Mouse (Mus musculus): ENCODE data around the gene Gla. TPM values are rescaled to one million over a fixed set of nuclear protein-coding genes. Genes with fewer than 3 reads are reported as not detected.

Gla gene
- polyA plus RNA-seq, 1 experiment: 8.1 TPM

DNA sequence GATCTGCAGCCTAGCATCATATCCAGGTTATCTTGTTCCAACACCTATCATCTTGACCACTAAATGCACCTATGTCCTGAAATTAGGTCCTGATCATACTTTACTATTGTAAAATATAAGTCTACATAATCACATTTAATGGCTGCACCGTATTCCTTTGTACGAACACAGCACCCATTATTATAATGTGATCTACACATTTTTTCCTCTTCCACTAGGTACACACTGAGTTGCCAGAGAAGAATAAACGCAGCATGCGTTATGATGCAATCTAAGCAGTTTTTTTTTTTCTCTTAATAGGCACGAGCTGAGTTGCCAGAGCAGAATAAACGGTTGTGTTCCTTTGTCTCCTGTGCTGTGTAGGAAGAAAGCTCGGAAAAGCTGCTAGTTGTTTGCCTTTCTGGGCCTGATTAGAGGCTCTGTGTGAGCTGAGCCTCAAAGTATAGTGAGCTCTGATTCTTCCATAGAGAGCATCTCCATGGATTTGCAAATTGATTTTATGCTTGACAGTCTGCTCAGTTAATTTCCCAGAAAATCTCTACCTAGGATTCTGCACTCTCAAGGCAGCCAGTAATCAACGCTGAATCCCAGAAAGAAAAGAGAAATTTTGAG, 19.4 kb upstream of the Gla start:
- H3K27me3 ChIP-seq (ENCODE audit: control insufficient read depth, insufficient read depth, low read length, poor library complexity, severe bottlenecking): no peaks in the 10 kb centered on the region
- H3K27ac ChIP-seq (ENCODE audit: insufficient read depth, low read length): no peak overlapping the region
- H3K9me3 ChIP-seq (replicated peaks; ENCODE audit: control insufficient read depth, insufficient read depth, low read length, poor library complexity, severe bottlenecking): no peaks in the 10 kb centered on the region
- H3K4me3 ChIP-seq (ENCODE audit: low read depth, low read length): no peak overlapping the region
- no peak for TF ChIP-seq POLR2A (IDR thresholded peaks at IDR 0.05; ENCODE audit: insufficient read depth, low read length)
- no peak for TF ChIP-seq CTCF (IDR thresholded peaks at IDR 0.05; ENCODE audit: low read depth, low read length)
- TF ChIP-seq EP300 (IDR thresholded peaks at IDR 0.05; ENCODE audit: insufficient read depth, low read depth, low read length): no peak
- H3K36me3 ChIP-seq (ENCODE audit: control insufficient read depth, insufficient read depth, low read length, poor library complexity, severe bottlenecking): no peaks in the 10 kb centered on the region
- no peaks in the 10 kb centered on the region for H3K4me1 ChIP-seq (ENCODE audit: control insufficient read depth, insufficient read depth, low read length)
- no peak overlapping the region for H3K9ac ChIP-seq (ENCODE audit: low read depth, poor library complexity, severe bottlenecking)

DNA sequence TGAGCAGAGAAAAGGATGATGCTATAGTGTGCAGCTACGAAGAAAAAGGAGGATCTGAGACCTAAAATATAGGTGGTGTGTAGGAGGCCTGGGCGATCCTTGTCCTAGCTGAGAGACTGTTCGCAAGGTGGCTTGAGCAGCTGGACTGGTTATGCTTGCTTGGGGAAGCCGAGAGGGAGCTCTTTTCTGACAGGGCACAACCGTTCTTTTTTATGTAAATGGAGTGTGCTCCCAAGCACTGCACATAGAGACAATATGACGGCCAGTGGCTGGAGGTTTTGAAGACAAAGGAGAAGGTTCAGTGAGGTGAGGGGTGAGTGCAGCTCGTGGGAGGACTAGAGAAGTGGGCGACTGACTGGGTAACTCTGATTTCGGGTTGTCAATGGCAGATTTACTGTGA, 18.8 kb upstream of the Gla start:
- Histone ChIP-seq H3K9me3 (replicated peaks; ENCODE audit: control insufficient read depth, insufficient read depth, low read length, poor library complexity, severe bottlenecking) (no peaks in the 10 kb centered on the region), H3K4me3 (ENCODE audit: low read depth, low read length) (no peak overlapping the region), H3K27ac (ENCODE audit: insufficient read depth, low read length) (no peak overlapping the region), H3K9ac (ENCODE audit: low read depth, poor library complexity, severe bottlenecking) (no peak overlapping the region), H3K36me3 (ENCODE audit: control insufficient read depth, insufficient read depth, low read length, poor library complexity, severe bottlenecking) (no peaks in the 10 kb centered on the region), H3K4me1 (ENCODE audit: control insufficient read depth, insufficient read depth, low read length) (no peaks in the 10 kb centered on the region), H3K27me3 (ENCODE audit: control insufficient read depth, insufficient read depth, low read length, poor library complexity, severe bottlenecking) (no peaks in the 10 kb centered on the region)
- TF ChIP-seq POLR2A (IDR thresholded peaks at IDR 0.05; ENCODE audit: insufficient read depth, low read length) (no peak), EP300 (IDR thresholded peaks at IDR 0.05; ENCODE audit: insufficient read depth, low read depth, low read length) (0 out of 2 replicates have a peak, but pooled peaks have one; percentile 31), CTCF (IDR thresholded peaks at IDR 0.05; ENCODE audit: low read depth, low read length) (no peak)

DNA sequence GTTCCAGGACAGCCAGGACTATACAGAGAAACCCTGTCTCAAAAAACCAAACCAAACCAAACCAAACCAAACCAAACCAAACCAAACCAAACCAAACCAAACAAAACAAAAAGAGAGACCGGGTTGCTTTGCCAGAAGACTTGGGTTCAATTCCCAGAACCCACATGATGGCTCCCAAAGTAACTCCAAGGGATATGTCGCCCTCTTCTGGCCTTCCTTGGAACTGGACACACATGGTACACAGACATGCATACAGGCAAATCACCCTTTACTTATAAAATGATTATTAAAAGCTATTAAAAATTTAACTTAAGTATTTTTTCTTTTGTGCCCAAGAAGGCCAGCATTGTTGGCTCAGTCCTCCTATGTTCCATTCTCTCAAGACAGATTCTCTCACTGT, 13.4 kb upstream of the Gla start:
- H3K4me1 ChIP-seq (ENCODE audit: control insufficient read depth, insufficient read depth, low read length): no peaks in the 10 kb centered on the region
- no peak overlapping the region for H3K27ac ChIP-seq (ENCODE audit: insufficient read depth, low read length)
- H3K9ac ChIP-seq (ENCODE audit: low read depth, poor library complexity, severe bottlenecking): no peak overlapping the region
- no peaks in the 10 kb centered on the region for H3K27me3 ChIP-seq (ENCODE audit: control insufficient read depth, insufficient read depth, low read length, poor library complexity, severe bottlenecking)
- no peaks in the 10 kb centered on the region for H3K9me3 ChIP-seq (replicated peaks; ENCODE audit: control insufficient read depth, insufficient read depth, low read length, poor library complexity, severe bottlenecking)
- H3K4me3 ChIP-seq (ENCODE audit: low read depth, low read length): no peak overlapping the region
- no peaks in the 10 kb centered on the region for H3K36me3 ChIP-seq (ENCODE audit: control insufficient read depth, insufficient read depth, low read length, poor library complexity, severe bottlenecking)
- TF ChIP-seq CTCF (IDR thresholded peaks at IDR 0.05; ENCODE audit: low read depth, low read length): peak; percentile 1
- no peak for TF ChIP-seq POLR2A (IDR thresholded peaks at IDR 0.05; ENCODE audit: insufficient read depth, low read length)

DNA sequence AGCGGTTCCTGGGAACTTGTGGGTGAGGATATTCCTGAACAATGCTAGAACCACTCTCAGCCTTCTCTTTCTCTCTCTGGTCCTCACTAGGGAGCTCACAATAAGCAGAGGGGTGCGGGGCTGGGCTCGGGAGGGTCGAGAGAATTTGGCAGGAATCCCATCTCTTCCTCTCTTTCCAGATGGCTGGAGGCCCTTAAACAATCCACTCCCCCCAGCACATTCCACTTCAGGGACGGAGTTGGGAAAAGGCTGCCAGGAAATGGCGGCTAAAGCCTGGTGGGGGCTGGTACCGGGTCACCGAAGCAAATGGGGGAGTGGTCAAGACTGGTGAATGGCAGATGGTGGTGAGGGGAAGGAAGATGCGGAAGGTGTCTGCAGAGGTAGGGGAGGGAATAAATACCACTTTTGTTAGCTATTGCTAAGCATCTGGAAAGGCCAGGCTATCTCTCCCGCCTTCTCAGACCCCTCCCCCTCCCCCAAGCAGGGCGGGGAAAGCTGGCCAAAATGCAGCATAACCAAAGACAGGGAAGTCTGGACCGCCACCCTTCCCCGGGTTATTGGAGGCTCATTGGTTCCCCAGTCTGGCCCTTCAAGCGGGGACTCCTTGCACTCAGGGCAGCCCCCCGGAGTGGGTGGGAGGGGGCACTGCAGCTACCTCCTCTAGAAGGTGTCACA, 11.5 kb upstream of the Gla start:
- peak overlapping the region; percentile 63 for H3K27ac ChIP-seq (ENCODE audit: insufficient read depth, low read length)
- no peaks in the 10 kb centered on the region for H3K36me3 ChIP-seq (ENCODE audit: control insufficient read depth, insufficient read depth, low read length, poor library complexity, severe bottlenecking)
- H3K9ac ChIP-seq (ENCODE audit: low read depth, poor library complexity, severe bottlenecking): peak overlapping the region; percentile 49; the same call in 1 of the 2 replicates
- H3K4me1 ChIP-seq (ENCODE audit: control insufficient read depth, insufficient read depth, low read length): no peaks in the 10 kb centered on the region
- H3K9me3 ChIP-seq (replicated peaks; ENCODE audit: control insufficient read depth, insufficient read depth, low read length, poor library complexity, severe bottlenecking): no peaks in the 10 kb centered on the region
- TF ChIP-seq EP300 (IDR thresholded peaks at IDR 0.05; ENCODE audit: insufficient read depth, low read depth, low read length): no peak
- TF ChIP-seq POLR2A (IDR thresholded peaks at IDR 0.05; ENCODE audit: insufficient read depth, low read length): no peak
- TF ChIP-seq CTCF (IDR thresholded peaks at IDR 0.05; ENCODE audit: low read depth, low read length): no peak
- no peaks in the 10 kb centered on the region for H3K27me3 ChIP-seq (ENCODE audit: control insufficient read depth, insufficient read depth, low read length, poor library complexity, severe bottlenecking)
- peak overlapping the region; percentile 27 for H3K4me3 ChIP-seq (ENCODE audit: low read depth, low read length)

DNA sequence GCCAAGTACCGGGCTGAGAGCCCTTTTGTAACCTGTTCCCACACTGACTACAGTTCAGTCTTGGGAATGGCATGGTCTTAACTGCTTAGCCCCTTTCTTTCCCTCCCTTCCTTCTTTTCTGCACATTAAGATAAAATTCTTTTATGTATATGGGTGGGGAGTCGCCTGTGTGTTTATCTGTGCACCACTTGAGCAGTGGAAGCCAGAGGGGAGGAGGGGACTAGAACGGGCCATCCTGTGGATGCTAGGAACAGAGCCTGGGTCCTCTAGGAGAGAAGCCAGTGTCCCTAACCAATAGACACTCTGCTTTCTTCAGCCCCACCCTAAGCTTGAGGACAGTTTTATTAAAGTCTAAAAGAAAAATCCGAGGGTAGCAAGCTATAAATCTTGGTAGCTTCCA, 10.1 kb upstream of the Gla start:
- no peaks in the 10 kb centered on the region for H3K9me3 ChIP-seq (replicated peaks; ENCODE audit: control insufficient read depth, insufficient read depth, low read length, poor library complexity, severe bottlenecking)
- no peak overlapping the region for H3K4me3 ChIP-seq (ENCODE audit: low read depth, low read length)
- no peaks in the 10 kb centered on the region for H3K36me3 ChIP-seq (ENCODE audit: control insufficient read depth, insufficient read depth, low read length, poor library complexity, severe bottlenecking)
- H3K9ac ChIP-seq (ENCODE audit: low read depth, poor library complexity, severe bottlenecking): no peak overlapping the region
- H3K4me1 ChIP-seq (ENCODE audit: control insufficient read depth, insufficient read depth, low read length): no peaks in the 10 kb centered on the region
- TF ChIP-seq CTCF (IDR thresholded peaks at IDR 0.05; ENCODE audit: low read depth, low read length) (no peak), EP300 (IDR thresholded peaks at IDR 0.05; ENCODE audit: insufficient read depth, low read depth, low read length) (no peak), POLR2A (IDR thresholded peaks at IDR 0.05; ENCODE audit: insufficient read depth, low read length) (no peak)
- H3K27ac ChIP-seq (ENCODE audit: insufficient read depth, low read length): no peak overlapping the region
- H3K27me3 ChIP-seq (ENCODE audit: control insufficient read depth, insufficient read depth, low read length, poor library complexity, severe bottlenecking): no peaks in the 10 kb centered on the region

DNA sequence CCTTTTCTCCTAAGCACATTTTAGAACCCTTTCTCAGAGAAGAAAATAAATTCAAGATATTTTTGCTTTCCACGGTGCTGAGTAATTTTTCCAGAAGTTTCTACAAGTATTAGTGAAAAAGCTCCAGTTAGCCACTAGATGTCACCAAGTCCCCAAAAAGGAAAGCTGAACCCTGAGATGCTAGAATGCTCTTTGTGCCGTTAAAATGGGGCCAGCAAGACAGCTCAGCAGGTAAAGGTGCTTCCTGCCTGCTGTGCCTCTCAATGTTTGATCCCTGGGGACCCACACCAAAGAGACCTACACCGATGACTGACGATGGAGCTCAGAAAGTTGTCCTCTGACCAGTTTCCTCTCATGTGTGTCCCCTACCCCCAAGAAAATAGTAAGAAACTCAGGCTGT, 8.5 kb upstream of the Gla start:
- Histone ChIP-seq H3K4me1 (ENCODE audit: control insufficient read depth, insufficient read depth, low read length) (no peaks in the 10 kb centered on the region), H3K9ac (ENCODE audit: low read depth, poor library complexity, severe bottlenecking) (no peak overlapping the region), H3K9me3 (replicated peaks; ENCODE audit: control insufficient read depth, insufficient read depth, low read length, poor library complexity, severe bottlenecking) (no peaks in the 10 kb centered on the region), H3K27ac (ENCODE audit: insufficient read depth, low read length) (no peak overlapping the region), H3K27me3 (ENCODE audit: control insufficient read depth, insufficient read depth, low read length, poor library complexity, severe bottlenecking) (no peaks in the 10 kb centered on the region), H3K4me3 (ENCODE audit: low read depth, low read length) (no peak overlapping the region), H3K36me3 (ENCODE audit: control insufficient read depth, insufficient read depth, low read length, poor library complexity, severe bottlenecking) (no peaks in the 10 kb centered on the region)
- TF ChIP-seq EP300 (IDR thresholded peaks at IDR 0.05; ENCODE audit: insufficient read depth, low read depth, low read length): no peak
- TF ChIP-seq POLR2A (IDR thresholded peaks at IDR 0.05; ENCODE audit: insufficient read depth, low read length): no peak
- no peak for TF ChIP-seq CTCF (IDR thresholded peaks at IDR 0.05; ENCODE audit: low read depth, low read length)
